Mouse (Mus musculus) intestine, embryonic 16.5 days (tissue): ENCODE measurements around the gene Olfr967. TPM values are rescaled to one million over a fixed set of nuclear protein-coding genes. Genes with fewer than 3 reads are reported as not detected.
"Not testable (repeated sequence)": the region's sequence is repeated elsewhere in the genome, so short reads cannot be mapped to it uniquely, and the experiment has no call there.

Experiments used
- ATAC-seq: fragments of 200-750 bp; cut with Nextera tagmentation; 2 replicates; pipeline ENCODE4 v1.8.0; 2017; ENCODE audit warnings: moderate TSS enrichment, moderate library complexity
- H3K27ac ChIP-seq: fragments of 300-500 bp; sonication (generic); 2 replicates; pipeline ENCODE4 v1.5.1; 2014; ENCODE audit warnings: mild to moderate bottlenecking, low read length
- H3K27me3 ChIP-seq: fragments of 300-500 bp; sonication (generic); replicated peaks from 2 replicates; pipeline ENCODE4 v1.6.1; 2014; ENCODE audit warnings: low read length, control low read depth, mixed read lengths; ENCODE audit not compliant: control insufficient read depth, insufficient read depth
- H3K36me3 ChIP-seq: fragments of 300-500 bp; sonication (generic); 2 replicates; pipeline ENCODE4 v1.6.1; 2014; ENCODE audit warnings: low read length, control low read depth; ENCODE audit not compliant: control insufficient read depth, insufficient read depth
- H3K4me1 ChIP-seq: fragments of 300-500 bp; sonication (generic); 2 replicates; pipeline ENCODE4 v1.6.1; 2014; ENCODE audit warnings: low read length, control low read depth, mixed read lengths; ENCODE audit not compliant: control insufficient read depth, insufficient read depth
- H3K4me2 ChIP-seq: fragments of 300-500 bp; sonication (generic); 2 replicates; pipeline ENCODE4 v1.6.1; 2014; ENCODE audit warnings: low read depth, low read length, control low read depth
- H3K4me3 ChIP-seq: fragments of 300-500 bp; sonication (generic); 2 replicates; pipeline ENCODE4 v1.5.1; 2014; ENCODE audit warnings: mild to moderate bottlenecking, low read length
- H3K9ac ChIP-seq: fragments of 300-500 bp; sonication (generic); 2 replicates; pipeline ENCODE4 v1.6.1; 2014; ENCODE audit warnings: low read depth, low read length
- H3K9me3 ChIP-seq: fragments of 300-500 bp; sonication (generic); 2 replicates; pipeline ENCODE4 v1.6.1; 2016; ENCODE audit warnings: low read length, control low read depth; ENCODE audit not compliant: control insufficient read depth
- WGBS: fragments of 180-500 bp; shearing (Covaris S2); extraction: QIAGEN DNeasy Blood & Tissue Kit; methylation state at CpG from one replicate; pipeline ENCODE4 v1.1.7; 2014; 5-methylcytosine and 5-hydroxymethylcytosine counted together
- polyA plus RNA-seq: library from polyadenylated mRNA; unstranded; fragments of >200 nt; fragmentation: Nextera tagmentation; extraction: Ambion mirVana; gene quantifications from 2 replicates; pipeline ENCODE4 v1.2.1, GENCODE M21; 2015

Olfr967 gene
- polyA plus RNA-seq, result not detected in 2 replicates

GRCm38 (mm10) chr9:39745949-39746348, at the start of gene Olfr967:
Gene Olfr967, plus strand, starts transcription at chr9:39746249.
- no peaks in the 10 kb centered on the region for H3K36me3 ChIP-seq
- no peak within 1 kb of the TSS for H3K4me2 ChIP-seq
- no peak for ATAC-seq
- no peaks in the 10 kb centered on the region for H3K27me3 ChIP-seq
- H3K9me3 ChIP-seq, result no peaks in the 10 kb centered on the region
- no peak within 1 kb of the TSS for H3K9ac ChIP-seq
- H3K4me1 ChIP-seq, result no peaks in the 10 kb centered on the region
- no peak within 1 kb of the TSS for H3K27ac ChIP-seq
- H3K4me3 ChIP-seq, result no peak within 1 kb of the TSS

GRCm38 (mm10) chr9:39701123-39701522, 44.9 kb upstream of the Olfr967 start:
- H3K4me3 ChIP-seq, H3K9me3 ChIP-seq, H3K4me2 ChIP-seq, H3K36me3 ChIP-seq, H3K9ac ChIP-seq, H3K27me3 ChIP-seq, ATAC-seq, H3K4me1 ChIP-seq, H3K27ac ChIP-seq: not testable (repeated sequence)
- WGBS, result 78% methylated on average over 6 of the region's 8 CpGs

DNA sequence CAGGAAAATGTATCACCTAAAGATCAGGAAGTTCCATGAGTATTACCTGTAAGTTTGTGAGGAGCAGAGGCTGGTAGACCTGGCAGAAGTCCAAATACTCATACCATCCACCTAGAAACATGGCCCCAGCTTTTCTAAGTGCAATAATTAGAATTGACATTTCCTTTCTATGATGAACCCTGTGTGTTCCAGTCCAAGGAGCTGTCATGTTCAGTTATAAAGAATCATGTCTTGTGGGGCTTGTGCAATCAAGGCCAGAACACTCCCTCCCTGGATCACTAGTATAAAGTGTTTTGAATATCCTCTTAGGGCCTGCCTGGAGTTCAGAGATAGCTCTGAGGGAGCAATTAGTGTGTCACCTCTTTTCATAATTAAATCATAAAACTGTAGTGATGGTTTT, 39.0 kb upstream of the Olfr967 start, which contains the start of gene Olfr149:
TSS of gene Olfr149 (minus strand) at position 101 of the 400 bp plus-strand sequence.
- Histone ChIP-seq H3K27ac (no peak within 1 kb of the TSS), H3K36me3 (no peaks in the 10 kb centered on the region)

DNA sequence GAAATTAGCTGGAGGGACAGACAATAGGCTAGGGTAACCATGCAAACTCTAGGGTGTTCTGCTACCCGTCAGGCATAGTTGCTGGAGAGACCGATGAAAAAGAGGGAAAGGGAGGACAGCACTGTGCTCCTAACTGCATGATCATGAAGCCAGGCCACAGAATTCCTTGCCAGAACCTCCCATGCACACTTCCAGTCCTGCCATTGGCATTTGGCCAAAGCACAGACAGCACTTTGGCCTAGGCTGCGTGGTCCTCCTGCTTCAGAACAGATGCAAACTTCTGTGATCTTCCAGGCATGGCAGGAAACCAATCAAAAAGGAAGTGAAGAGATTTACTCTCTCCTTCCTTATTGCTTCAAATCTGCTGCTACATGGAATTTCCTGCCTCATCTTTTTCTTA, 37.1 kb upstream of the Olfr967 start:
- no peaks in the 10 kb centered on the region for H3K27me3 ChIP-seq
- H3K4me1 ChIP-seq, result no peaks in the 10 kb centered on the region
- no peak overlapping the region for H3K9ac ChIP-seq
- no peak overlapping the region for H3K27ac ChIP-seq
- no peak overlapping the region for H3K4me3 ChIP-seq
- no peaks in the 10 kb centered on the region for H3K9me3 ChIP-seq
- H3K36me3 ChIP-seq, result no peaks in the 10 kb centered on the region
- no peak overlapping the region for H3K4me2 ChIP-seq
- 63% methylated on average over 3 of the region's 3 CpGs for WGBS
- ATAC-seq, result peak; percentile 38; the same call in 1 of the 2 replicates

More for the DNA sequence above, 39.0 kb upstream of the Olfr967 start, which contains the start of gene Olfr149:
- ATAC-seq, result no peak
- H3K9ac ChIP-seq, result no peak within 1 kb of the TSS
- no peaks in the 10 kb centered on the region for H3K9me3 ChIP-seq
- H3K4me3 ChIP-seq, result no peak within 1 kb of the TSS
- H3K4me1 ChIP-seq, result no peaks in the 10 kb centered on the region
- H3K4me2 ChIP-seq, result no peak within 1 kb of the TSS
- no peaks in the 10 kb centered on the region for H3K27me3 ChIP-seq

DNA sequence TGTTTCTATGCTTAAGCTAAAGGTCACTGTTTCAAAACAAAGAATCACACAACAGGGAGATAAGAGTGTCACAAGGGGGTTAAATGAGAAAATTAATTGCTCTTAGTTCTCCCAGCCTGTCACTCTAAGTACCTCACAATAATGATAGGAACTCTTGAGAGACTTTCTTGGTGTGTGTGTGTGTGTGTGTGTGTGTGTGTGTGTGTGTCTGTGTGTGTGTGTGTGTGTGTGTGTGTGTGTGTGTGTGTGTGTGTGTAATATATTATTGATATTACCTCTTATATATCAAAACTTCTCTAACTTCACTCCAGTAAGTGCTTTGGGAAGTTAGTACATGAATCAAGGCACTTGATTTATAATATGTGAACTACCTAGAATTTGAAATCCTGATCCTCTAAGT, 35.0 kb upstream of the Olfr967 start, which contains the start of gene Olfr965:
TSS of gene Olfr965 (plus strand) at position 301 of the 400 bp plus-strand sequence.
- Histone ChIP-seq H3K27ac (no peak within 1 kb of the TSS), H3K27me3 (no peaks in the 10 kb centered on the region), H3K4me2 (no peak within 1 kb of the TSS), H3K9me3 (no peaks in the 10 kb centered on the region), H3K36me3 (no peaks in the 10 kb centered on the region), H3K4me1 (no peaks in the 10 kb centered on the region), H3K4me3 (no peak within 1 kb of the TSS), H3K9ac (no peak within 1 kb of the TSS)
- ATAC-seq, result no peak

- H3K4me1 ChIP-seq, result no peaks in the 10 kb centered on the region
- H3K36me3 ChIP-seq, result no peaks in the 10 kb centered on the region
- H3K4me3 ChIP-seq, result no peak within 1 kb of the TSS
- no peaks in the 10 kb centered on the region for H3K27me3 ChIP-seq
- H3K9me3 ChIP-seq, result no peaks in the 10 kb centered on the region
- no peak for ATAC-seq
- H3K27ac ChIP-seq, result no peak within 1 kb of the TSS
- no peak within 1 kb of the TSS for H3K9ac ChIP-seq
- no peak within 1 kb of the TSS for H3K4me2 ChIP-seq
These were observed 15.4 kb upstream of the Olfr967 start, which contains the start of gene Olfr150 for GRCm38 (mm10) chr9:39730678-39731077. Gene Olfr150, plus strand, starts transcription at chr9:39730978.

DNA sequence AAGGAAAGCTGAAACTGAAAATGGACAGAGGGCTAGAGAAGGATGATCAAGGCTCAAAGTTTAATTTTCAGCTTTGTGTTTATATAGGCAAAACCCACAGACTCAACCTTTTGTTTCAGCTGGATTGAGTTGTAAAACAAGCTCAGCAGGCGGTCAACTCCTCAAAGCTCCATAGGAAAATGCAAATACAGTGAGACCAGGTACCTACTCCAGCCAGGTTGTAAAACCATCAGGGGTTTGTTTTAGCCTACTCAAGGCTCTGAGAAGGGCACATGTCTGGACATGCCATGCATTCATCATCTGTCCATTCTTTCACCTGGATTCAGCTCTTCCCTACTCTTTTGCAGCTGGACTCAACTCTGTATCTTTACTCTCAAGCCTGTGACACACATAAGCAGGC, 5.3 kb upstream of the Olfr967 start:
- Histone ChIP-seq H3K4me2 (no peak overlapping the region), H3K36me3 (no peaks in the 10 kb centered on the region), H3K9me3 (no peaks in the 10 kb centered on the region), H3K27ac (no peak overlapping the region), H3K4me1 (no peaks in the 10 kb centered on the region), H3K27me3 (no peaks in the 10 kb centered on the region), H3K4me3 (no peak overlapping the region), H3K9ac (no peak overlapping the region)
- no peak for ATAC-seq
- WGBS, result 88% methylated on average over 1 of the region's 1 CpGs

DNA sequence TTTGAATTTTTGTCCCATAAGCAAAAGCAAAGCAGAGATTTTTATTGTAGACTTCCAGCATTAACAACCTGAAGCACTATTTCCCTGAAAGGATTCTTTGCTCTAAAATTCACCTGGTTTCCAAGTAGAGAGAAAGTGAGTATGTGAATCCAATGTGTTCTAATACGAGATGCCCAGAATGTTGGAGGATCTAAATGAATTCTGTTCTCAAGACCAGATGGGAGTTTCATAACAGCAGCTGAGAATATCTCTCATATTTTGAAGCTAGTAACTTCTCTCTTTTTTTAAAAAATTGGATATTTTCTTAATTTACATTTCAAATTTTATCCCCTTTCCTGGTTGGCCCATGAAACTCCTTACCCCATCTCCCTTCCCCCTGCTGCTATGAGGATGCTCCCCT, 379 bp downstream of the Olfr967 start:
- WGBS, result 83% methylated on average over 1 of the region's 1 CpGs

DNA sequence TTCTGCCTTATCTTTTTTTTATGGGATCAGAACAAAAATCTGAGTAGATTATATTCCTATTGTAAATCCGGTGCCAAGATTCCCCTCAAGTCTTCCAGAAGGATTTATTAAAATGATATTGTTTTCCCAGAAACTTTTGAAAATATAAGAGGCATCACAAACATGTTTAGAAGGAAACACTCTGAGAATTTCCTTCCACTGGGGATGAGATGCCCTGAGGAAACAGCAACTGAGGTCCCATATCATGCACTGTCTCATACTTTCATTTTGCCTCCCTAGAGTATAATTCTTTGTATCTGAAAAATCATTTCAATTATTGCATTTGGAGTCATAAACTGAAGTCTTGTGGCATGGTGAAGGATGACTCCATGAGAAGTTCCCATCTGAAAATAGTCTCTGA, 37.1 kb downstream of the Olfr967 start, which contains the start of gene Olfr968:
TSS of gene Olfr968 (minus strand) at position 101 of the 400 bp plus-strand sequence.
- H3K27ac ChIP-seq, result no peak within 1 kb of the TSS
- H3K9me3 ChIP-seq, result no peaks in the 10 kb centered on the region
- 72% methylated on average over 1 of the region's 1 CpGs for WGBS
- H3K36me3 ChIP-seq, result no peaks in the 10 kb centered on the region
- H3K4me1 ChIP-seq, result no peaks in the 10 kb centered on the region
- no peak for ATAC-seq
- H3K27me3 ChIP-seq, result no peaks in the 10 kb centered on the region
- no peak within 1 kb of the TSS for H3K4me3 ChIP-seq
- H3K9ac ChIP-seq, result no peak within 1 kb of the TSS
- no peak within 1 kb of the TSS for H3K4me2 ChIP-seq

More for the DNA sequence above, 379 bp downstream of the Olfr967 start:
- H3K36me3 ChIP-seq, result no peaks in the 10 kb centered on the region
- no peak for ATAC-seq
- H3K27me3 ChIP-seq, result no peaks in the 10 kb centered on the region
- no peak overlapping the region for H3K9ac ChIP-seq
- no peak overlapping the region for H3K4me3 ChIP-seq
- no peaks in the 10 kb centered on the region for H3K9me3 ChIP-seq
- H3K27ac ChIP-seq, result no peak overlapping the region
- no peak overlapping the region for H3K4me2 ChIP-seq
- no peaks in the 10 kb centered on the region for H3K4me1 ChIP-seq

DNA sequence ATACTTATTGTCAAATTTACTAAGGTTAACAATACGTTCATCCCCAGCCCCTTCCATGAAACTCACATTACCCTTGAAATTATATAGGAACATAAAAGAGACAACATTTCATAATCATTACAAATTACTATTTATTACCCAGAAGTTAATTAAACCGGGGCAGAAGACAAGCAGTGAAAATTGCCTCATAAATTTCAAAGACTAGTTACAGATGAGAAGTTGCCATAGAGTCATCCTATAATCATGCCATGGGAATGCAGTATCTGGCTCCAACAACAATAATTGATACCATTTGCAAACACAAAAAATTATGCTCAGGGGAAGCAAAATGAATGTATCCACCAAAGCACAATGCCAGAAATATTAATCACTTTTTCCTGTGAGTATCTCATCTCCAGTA, 44.5 kb downstream of the Olfr967 start, which contains the start of gene Olfr969:
TSS of gene Olfr969 (plus strand) at position 388 of the 400 bp plus-strand sequence.
- H3K9me3 ChIP-seq, result no peaks in the 10 kb centered on the region
- WGBS, result 71% methylated on average over 2 of the region's 2 CpGs
- H3K36me3 ChIP-seq, result no peaks in the 10 kb centered on the region
- H3K4me3 ChIP-seq, result no peak within 1 kb of the TSS
- no peaks in the 10 kb centered on the region for H3K27me3 ChIP-seq
- H3K4me2 ChIP-seq, result no peak within 1 kb of the TSS
- H3K9ac ChIP-seq, result no peak within 1 kb of the TSS
- H3K27ac ChIP-seq, result no peak within 1 kb of the TSS
- H3K4me1 ChIP-seq, result no peaks in the 10 kb centered on the region
- no peak for ATAC-seq
